Mouse (Mus musculus) midbrain, embryonic 14.5 days (tissue): ENCODE results near the gene Fbxw5. TPM values are rescaled to one million over a fixed set of nuclear protein-coding genes. Genes with fewer than 3 reads are reported as not detected.
A peak's percentile ranks its signal among the peaks of the same experiment; 100 is the strongest.
"Not testable (repeated sequence)": the region's sequence is repeated elsewhere in the genome, so short reads cannot be mapped to it uniquely, and the experiment has no call there.

Experiments used
- ATAC-seq: fragments of 200-750 bp; cut with Nextera tagmentation; 2 replicates; pipeline ENCODE4 v1.8.0; 2017; ENCODE audit warnings: moderate number of reproducible peaks, moderate library complexity; ENCODE audit not compliant: low FRiP score, low TSS enrichment
- DNase-seq: peaks from one replicate; pipeline ENCODE4 v3.0.0-alpha.2; 2015
- H3K27ac ChIP-seq: fragments of 300-500 bp; sonication (generic); replicated peaks from 2 replicates; pipeline ENCODE4 v1.5.1; 2014; ENCODE audit warnings: mild to moderate bottlenecking, low read depth, low read length, moderate library complexity
- H3K27me3 ChIP-seq: fragments of 300-500 bp; sonication (generic); 2 replicates; pipeline ENCODE4 v1.6.1; 2014; ENCODE audit warnings: low read length, control low read depth, mixed read lengths; ENCODE audit not compliant: control insufficient read depth, insufficient read depth
- H3K36me3 ChIP-seq: fragments of 300-500 bp; sonication (generic); 2 replicates; pipeline ENCODE4 v1.6.1; 2014; ENCODE audit warnings: low read length, control low read depth; ENCODE audit not compliant: control insufficient read depth, insufficient read depth
- H3K4me1 ChIP-seq: fragments of 300-500 bp; sonication (generic); 2 replicates; pipeline ENCODE4 v1.6.1; 2014; ENCODE audit warnings: mild to moderate bottlenecking, antibody characterized with exemption, low read length, control low read depth; ENCODE audit not compliant: control insufficient read depth, insufficient read depth
- H3K4me2 ChIP-seq: fragments of 300-500 bp; sonication (generic); 2 replicates; pipeline ENCODE4 v1.6.1; 2014; ENCODE audit warnings: mild to moderate bottlenecking, low read length, moderate library complexity
- H3K4me3 ChIP-seq: fragments of 300-500 bp; sonication (generic); replicated peaks from 2 replicates; pipeline ENCODE4 v1.5.1; 2014; ENCODE audit warnings: low read depth, low read length
- H3K9ac ChIP-seq: fragments of 300-500 bp; sonication (generic); replicated peaks from 2 replicates; pipeline ENCODE4 v1.6.1; 2014; ENCODE audit warnings: mild to moderate bottlenecking, low read length, moderate library complexity
- H3K9me3 ChIP-seq: fragments of 300-500 bp; sonication (generic); 2 replicates; pipeline ENCODE4 v1.6.1; 2016; ENCODE audit warnings: low read length, control low read depth, mixed read lengths; ENCODE audit not compliant: control insufficient read depth
- WGBS: fragments of 180-500 bp; shearing (Covaris S2); extraction: QIAGEN DNeasy Blood & Tissue Kit; methylation state at CpG from one replicate; pipeline ENCODE4 v1.1.7; 2014; 5-methylcytosine and 5-hydroxymethylcytosine counted together
- polyA plus RNA-seq: library from polyadenylated mRNA; unstranded; fragments of >200 nt; fragmentation: Nextera tagmentation; extraction: Ambion mirVana; gene quantifications from 2 replicates; pipeline ENCODE4 v1.2.1, GENCODE M21; 2014

Gene Fbxw5
- polyA plus RNA-seq, 1 experiment from 2014 or later, result 117 TPM

DNA sequence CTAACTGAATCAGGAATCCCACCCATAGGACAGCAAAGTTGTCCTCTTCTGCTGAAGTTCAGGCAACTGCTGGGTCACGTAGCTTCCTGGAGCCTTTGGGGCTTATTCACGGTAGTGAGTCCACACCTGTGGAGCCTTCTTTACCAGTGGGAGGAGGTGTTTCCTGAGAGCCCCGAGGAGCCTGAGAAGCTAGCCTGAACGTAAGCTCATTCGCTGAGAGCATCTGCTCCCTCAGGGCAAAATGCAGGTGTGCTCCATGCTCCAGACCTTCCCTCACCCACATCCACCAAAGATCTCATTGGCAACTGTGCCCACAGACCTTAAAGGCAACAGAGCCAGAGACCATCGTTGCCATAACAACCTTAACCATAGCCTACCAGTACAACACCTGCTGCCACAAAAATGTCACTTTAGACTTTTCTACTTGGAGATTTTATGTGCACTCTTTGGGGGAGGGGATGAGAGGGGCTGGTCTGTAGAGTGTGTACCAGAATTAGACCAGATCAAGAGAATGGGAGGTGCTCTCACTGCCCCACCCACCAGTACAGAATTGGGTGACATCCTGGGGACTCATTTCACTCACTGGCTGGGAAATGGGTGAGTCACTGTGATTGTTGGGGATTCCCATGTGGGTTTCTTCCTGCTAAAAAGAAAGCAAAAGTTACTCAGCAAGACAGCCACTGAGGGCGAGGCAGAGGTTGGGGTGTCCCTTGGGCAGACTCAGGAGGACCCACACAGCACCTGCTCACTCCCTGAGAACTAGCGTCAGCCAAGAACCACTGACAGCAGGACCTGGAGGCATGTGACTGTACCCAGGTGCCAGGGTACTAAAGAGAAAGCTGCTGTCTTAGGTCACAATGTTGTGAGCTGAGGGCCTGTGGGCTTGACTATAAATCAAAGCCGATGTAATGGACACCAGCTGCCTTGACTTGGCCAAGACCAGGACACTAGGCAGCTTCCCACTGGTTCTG lies 48.8 kb downstream of the Fbxw5 start:
- H3K36me3 ChIP-seq, result no peaks in the 10 kb centered on the region
- ATAC-seq (no peak), DNase-seq (no peak)
- no peak overlapping the region for H3K27ac ChIP-seq
- no peak overlapping the region for H3K9ac ChIP-seq
- 83% methylated on average over 9 of the region's 9 CpGs for WGBS
- peaks cover 6% of the 10 kb centered on the region for H3K4me1 ChIP-seq
- no peaks in the 10 kb centered on the region for H3K9me3 ChIP-seq
- no peak overlapping the region for H3K4me3 ChIP-seq
- H3K27me3 ChIP-seq, result no peaks in the 10 kb centered on the region
- no peak overlapping the region for H3K4me2 ChIP-seq

DNA sequence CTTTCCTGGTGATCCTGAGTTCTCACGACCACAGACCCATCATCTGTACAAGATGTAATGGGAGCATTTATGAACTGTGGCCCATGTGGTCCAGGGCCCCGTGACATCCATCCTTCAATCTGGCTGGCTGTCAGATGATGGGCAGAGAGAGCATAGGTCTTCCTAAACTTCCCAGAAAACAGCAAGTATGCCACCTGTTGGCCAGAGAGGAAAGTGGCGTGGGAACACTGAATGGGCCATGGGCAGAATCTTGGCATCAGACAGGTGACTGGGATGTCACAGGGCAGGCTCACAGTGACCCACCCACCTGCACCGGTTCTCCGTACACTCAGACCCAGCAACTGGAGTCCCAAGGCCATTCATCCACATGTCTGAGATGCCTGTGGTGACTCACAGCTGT lies 50.6 kb downstream of the Fbxw5 start:
- Histone ChIP-seq H3K4me2 (no peak overlapping the region), H3K4me1 (peaks cover 1% of the 10 kb centered on the region), H3K27me3 (no peaks in the 10 kb centered on the region), H3K9ac (no peak overlapping the region), H3K9me3 (no peaks in the 10 kb centered on the region), H3K4me3 (no peak overlapping the region), H3K36me3 (no peaks in the 10 kb centered on the region), H3K27ac (no peak overlapping the region)
- ATAC-seq, result no peak
- peak; percentile 61 for DNase-seq
- WGBS, result 30% methylated on average over 5 of the region's 5 CpGs

DNA sequence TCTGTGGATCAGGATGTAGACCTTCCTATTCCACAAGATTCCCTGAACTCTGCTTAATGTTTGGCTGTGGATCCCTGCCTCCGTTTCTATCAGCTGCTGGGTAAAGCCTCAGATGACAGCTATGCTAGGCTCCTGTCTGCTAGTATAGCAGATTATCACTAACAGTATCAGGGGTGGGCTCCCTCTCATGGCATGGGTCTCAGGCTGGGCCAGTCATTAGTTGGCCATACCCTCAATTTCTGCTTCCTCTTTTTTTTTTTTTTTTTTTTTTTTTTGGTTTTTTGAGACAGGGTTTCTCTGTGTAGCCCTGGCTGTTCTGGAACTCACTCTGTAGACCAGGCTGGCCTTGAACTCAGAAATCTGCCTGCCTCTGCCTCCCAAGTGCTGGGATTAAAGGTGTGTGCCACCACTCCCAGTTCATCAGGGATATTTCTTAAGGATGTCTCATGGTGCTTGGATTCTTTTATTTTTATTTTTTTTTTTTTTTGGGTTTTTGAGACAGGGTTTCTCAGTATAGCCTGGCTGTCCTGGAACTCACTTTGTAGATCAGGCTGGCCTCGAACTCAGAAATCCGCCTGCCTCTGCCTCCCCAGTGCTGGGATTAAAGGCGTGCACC lies 52.7 kb downstream of the Fbxw5 start:
- H3K9me3 ChIP-seq, H3K27me3 ChIP-seq, H3K4me1 ChIP-seq, H3K36me3 ChIP-seq, DNase-seq, H3K4me2 ChIP-seq, H3K4me3 ChIP-seq, H3K27ac ChIP-seq, ATAC-seq, H3K9ac ChIP-seq: not testable (repeated sequence)
- WGBS, result 85% methylated on average over 4 of the region's 4 CpGs

Other genes starting within 250 kb of the Fbxw5 start
- 11.3 and 12.9 TPM in 2 replicates for gene Tmem203, start 245.3 kb upstream of the Fbxw5 start, polyA plus RNA-seq
- 13.1 and 13.3 TPM in 2 replicates for gene Tprn, start 238.1 kb upstream of the Fbxw5 start, polyA plus RNA-seq
- 196 TPM in 2 replicates for gene Ssna1, start 228.3 kb upstream of the Fbxw5 start, polyA plus RNA-seq
- gene Anapc2, start 228.3 kb upstream of the Fbxw5 start, polyA plus RNA-seq, result 112 and 117 TPM in 2 replicates
- not detected in 2 replicates for gene Tmem210, start 212.6 kb upstream of the Fbxw5 start, polyA plus RNA-seq
- 0.30 TPM in 1 of 2 replicates, not detected in the other for gene Lrrc26, start 210.8 kb upstream of the Fbxw5 start, polyA plus RNA-seq
- gene Grin1, start 181.6 kb upstream of the Fbxw5 start, polyA plus RNA-seq, result 40.5 and 41.3 TPM in 2 replicates
- 71.2 and 78.7 TPM in 2 replicates for gene Man1b1, start 168.4 kb upstream of the Fbxw5 start, polyA plus RNA-seq
- 19.2 and 19.8 TPM in 2 replicates for gene Dpp7, start 144.4 kb upstream of the Fbxw5 start, polyA plus RNA-seq
- 2.6 and 5.3 TPM in 2 replicates for gene Uap1l1, start 135.1 kb upstream of the Fbxw5 start, polyA plus RNA-seq
- gene Sapcd2, start 128.4 kb upstream of the Fbxw5 start, polyA plus RNA-seq, result 13.0 and 15.4 TPM in 2 replicates
- gene Entpd2, start 104.9 kb upstream of the Fbxw5 start, polyA plus RNA-seq, result 2.0 and 2.1 TPM in 2 replicates
- gene Npdc1, start 101.4 kb upstream of the Fbxw5 start, polyA plus RNA-seq, result 374 and 422 TPM in 2 replicates
- gene Fut7, start 77.5 kb upstream of the Fbxw5 start, polyA plus RNA-seq, result 0.17 and 0.26 TPM in 2 replicates
- gene Abca2, start 72.0 kb upstream of the Fbxw5 start, polyA plus RNA-seq, result 16.9 and 17.7 TPM in 2 replicates
- gene Clic3, start 43.9 kb upstream of the Fbxw5 start, polyA plus RNA-seq, result 1.7 and 1.9 TPM in 2 replicates
- gene Paxx, start 39.7 kb upstream of the Fbxw5 start, polyA plus RNA-seq, result 95.4 and 126 TPM in 2 replicates
- gene Ptgds, start 30.7 kb upstream of the Fbxw5 start, polyA plus RNA-seq, result 3.7 and 71.9 TPM in 2 replicates
- gene Lcn12, start 6.8 kb upstream of the Fbxw5 start, polyA plus RNA-seq, result not detected in 2 replicates
- gene C8g, start 969 bp downstream of the Fbxw5 start, polyA plus RNA-seq, result 5.5 and 6.1 TPM in 2 replicates
- gene Traf2, start 46.2 kb downstream of the Fbxw5 start, polyA plus RNA-seq, result 17.3 and 19.2 TPM in 2 replicates
- 318 and 409 TPM in 2 replicates for gene Edf1, start 57.1 kb downstream of the Fbxw5 start, polyA plus RNA-seq
- gene Mamdc4, start 74.1 kb downstream of the Fbxw5 start, polyA plus RNA-seq, result 2.1 and 3.9 TPM in 2 replicates
- 167 and 206 TPM in 2 replicates for gene Phpt1, start 74.5 kb downstream of the Fbxw5 start, polyA plus RNA-seq
- gene Ajm1, start 81.0 kb downstream of the Fbxw5 start, polyA plus RNA-seq, result 8.8 and 9.2 TPM in 2 replicates
- 60.9 and 62.6 TPM in 2 replicates for gene Rabl6, start 107.8 kb downstream of the Fbxw5 start, polyA plus RNA-seq
- 0.28 and 0.33 TPM in 2 replicates for gene Ccdc183, start 116.9 kb downstream of the Fbxw5 start, polyA plus RNA-seq
- gene Tmem141, start 121.3 kb downstream of the Fbxw5 start, polyA plus RNA-seq, result 38.4 and 46.5 TPM in 2 replicates
- gene Fcna, start 127.3 kb downstream of the Fbxw5 start, polyA plus RNA-seq, result 2.8 TPM in 1 of 2 replicates, not detected in the other
- gene Lcn8, start 152.4 kb downstream of the Fbxw5 start, polyA plus RNA-seq, result not detected in 2 replicates
- not detected in 2 replicates for gene Lcn5, start 157.2 kb downstream of the Fbxw5 start, polyA plus RNA-seq
- gene Lcn6, start 176.0 kb downstream of the Fbxw5 start, polyA plus RNA-seq, result not detected in 2 replicates
- gene Lcn10, start 182.0 kb downstream of the Fbxw5 start, polyA plus RNA-seq, result not detected in 2 replicates
- gene Obp2a, start 199.3 kb downstream of the Fbxw5 start, polyA plus RNA-seq, result not detected in 2 replicates
- 114 and 151 TPM in 2 replicates for gene Bmyc, start 206.0 kb downstream of the Fbxw5 start, polyA plus RNA-seq
- gene Obp2b, start 236.3 kb downstream of the Fbxw5 start, polyA plus RNA-seq, result not detected in 2 replicates